Mouse (Mus musculus): Measurements from ENCODE around the gene St3gal6.

St3gal6 gene

GRCm38 (mm10) chr16:58523972-58524850, at the start of gene St3gal6:
TSS of gene St3gal6 (minus strand) at chr16:58524243.
- no peak for DNase-seq (ENCODE audit: low read depth, low spot score)

GRCm38 (mm10) chr16:58570694-58571264, 46.7 kb upstream of the St3gal6 start:
- DNase-seq (ENCODE audit: low read depth, low spot score) = no peak

- DNase-seq (ENCODE audit: low read depth, low spot score) = no peak
Observed at GRCm38 (mm10) chr16:58561196-58561595, 37.2 kb upstream of the St3gal6 start.

GRCm38 (mm10) chr16:58556067-58556830, 32.2 kb upstream of the St3gal6 start:
- DNase-seq (ENCODE audit: low read depth, low spot score) = no peak

- no peak for DNase-seq (ENCODE audit: low read depth, low spot score)
Observed at GRCm38 (mm10) chr16:58554673-58555072, 30.6 kb upstream of the St3gal6 start.

GRCm38 (mm10) chr16:58548042-58548441, 24.0 kb upstream of the St3gal6 start:
- DNase-seq (ENCODE audit: low read depth, low spot score) = no peak

GRCm38 (mm10) chr16:58546128-58546527, 22.1 kb upstream of the St3gal6 start:
- DNase-seq (ENCODE audit: low read depth, low spot score) = no peak

- no peak for DNase-seq (ENCODE audit: low read depth, low spot score)
Observed at GRCm38 (mm10) chr16:58539490-58539889, 15.4 kb upstream of the St3gal6 start.

- DNase-seq (ENCODE audit: low read depth, low spot score) = no peak
Observed at GRCm38 (mm10) chr16:58539011-58539410, 15.0 kb upstream of the St3gal6 start.

- no peak for DNase-seq (ENCODE audit: low read depth, low spot score)
Observed at GRCm38 (mm10) chr16:58536076-58536475, 12.0 kb upstream of the St3gal6 start.

GRCm38 (mm10) chr16:58535236-58535635, 11.2 kb upstream of the St3gal6 start:
- no peak for DNase-seq (ENCODE audit: low read depth, low spot score)

GRCm38 (mm10) chr16:58534245-58535142, 10.5 kb upstream of the St3gal6 start:
- no peak for DNase-seq (ENCODE audit: low read depth, low spot score)

- no peak for DNase-seq (ENCODE audit: low read depth, low spot score)
Observed at GRCm38 (mm10) chr16:58533742-58534141, 9.7 kb upstream of the St3gal6 start.

- DNase-seq (ENCODE audit: low read depth, low spot score) = no peak
Observed at GRCm38 (mm10) chr16:58533254-58533653, 9.2 kb upstream of the St3gal6 start.

- no peak for DNase-seq (ENCODE audit: low read depth, low spot score)
Observed at GRCm38 (mm10) chr16:58532511-58532910, 8.5 kb upstream of the St3gal6 start.

GRCm38 (mm10) chr16:58527817-58528216, 3.8 kb upstream of the St3gal6 start:
- no peak for DNase-seq (ENCODE audit: low read depth, low spot score)

- no peak for DNase-seq (ENCODE audit: low read depth, low spot score)
Observed at GRCm38 (mm10) chr16:58526729-58527128, 2.7 kb upstream of the St3gal6 start.

- DNase-seq (ENCODE audit: low read depth, low spot score) = no peak
Observed at GRCm38 (mm10) chr16:58525832-58526231, 1.8 kb upstream of the St3gal6 start.

GRCm38 (mm10) chr16:58523044-58523859, 791 bp downstream of the St3gal6 start:
- no peak for DNase-seq (ENCODE audit: low read depth, low spot score)

GRCm38 (mm10) chr16:58522677-58523043, 1.4 kb downstream of the St3gal6 start:
- no peak for DNase-seq (ENCODE audit: low read depth, low spot score)
